ENCODE assay signal across 11 mouse cellular contexts in the genomic region with DNA sequence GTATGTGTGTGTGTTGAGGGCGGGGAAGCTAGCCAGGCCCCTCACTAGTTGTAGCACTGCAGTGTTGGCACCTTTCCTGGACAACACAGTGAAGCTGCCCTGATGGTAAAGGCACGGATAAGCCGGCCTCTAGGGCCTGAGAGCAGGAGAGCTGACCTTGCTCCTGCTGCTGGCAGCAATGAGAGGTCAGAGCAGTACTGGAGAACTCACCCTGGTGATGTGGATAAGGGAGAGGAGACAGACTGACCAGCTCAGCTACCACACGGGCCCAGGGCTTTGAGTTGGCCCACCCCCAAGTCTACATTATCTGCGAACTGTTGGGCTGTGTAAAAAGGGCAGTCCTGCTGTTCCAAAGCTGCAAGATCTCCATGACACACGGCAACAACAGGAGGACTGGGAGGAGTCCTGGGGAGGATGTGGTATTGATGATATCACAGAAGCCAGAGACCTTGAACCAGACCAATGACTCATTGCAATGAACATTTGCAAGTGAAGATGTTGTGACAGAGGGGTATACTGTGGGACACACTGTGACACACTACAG.
DNase-seq lines count a peak whose midpoint lies in the region; ATAC-seq and TF ChIP-seq lines count a peak whose summit lies in the region.
"Had no signal": no experiment of that assay in that cellular context is flagged by ENCODE, and none has a peak within 500 bp of the region (broad histone marks: within the 10 kb centered on the region; RNA-seq: fewer than 3 reads in every experiment).

No protein-coding gene starts in this region.

- 22% methylated on average over 6 of the region's 6 CpGs for WGBS in heart, postnatal 0 days
- WGBS in heart, adult 2 months: 30% methylated on average over 6 of the region's 6 CpGs
- WGBS in kidney, adult 2 months: 73% methylated on average over 6 of the region's 6 CpGs

- H3K36me3 ChIP-seq in heart, postnatal 0 days (replicated peaks; ENCODE audit: control insufficient read depth, insufficient read depth, low read length): no peaks in the 10 kb centered on the region
- H3K36me3 ChIP-seq in heart, adult 2 months (ENCODE audit: control insufficient read depth, insufficient read depth, low read length): no peaks in the 10 kb centered on the region
- no peaks in the 10 kb centered on the region for H3K36me3 ChIP-seq in kidney, adult 2 months (ENCODE audit: control insufficient read depth, insufficient read depth, low read length)

- no peak for TF ChIP-seq POLR2A in heart, adult 2 months (IDR thresholded peaks at IDR 0.05; ENCODE audit: insufficient read depth, low read depth, low read length)
- TF ChIP-seq POLR2A in kidney, adult 2 months (IDR thresholded peaks at IDR 0.05; ENCODE audit: low read depth, low read length): no peak

- H3K9me3 ChIP-seq in heart, postnatal 0 days (replicated peaks; ENCODE audit: control insufficient read depth, low read length): no peaks in the 10 kb centered on the region
- H3K9me3 ChIP-seq: megakaryocyte, embryonic 14.5 days had no signal

- H3K4me3 ChIP-seq in heart, postnatal 0 days (ENCODE audit: low read depth, low read length): no peak overlapping the region
- no peak overlapping the region for H3K4me3 ChIP-seq in heart, adult 2 months
- H3K4me3 ChIP-seq in kidney, adult 2 months (ENCODE audit: insufficient read depth, low read depth, low read length): no peak overlapping the region
- H3K4me3 ChIP-seq: megakaryocyte, embryonic 14.5 days had no signal

- intact Hi-C loops in heart, adult 2 months (cut with DNase I): no loop called here

- H3K27me3 ChIP-seq in heart, postnatal 0 days (ENCODE audit: control insufficient read depth, insufficient read depth, low read length): no peaks in the 10 kb centered on the region
- no peaks in the 10 kb centered on the region for H3K27me3 ChIP-seq in heart, adult 2 months (ENCODE audit: control insufficient read depth, insufficient read depth, low read length)
- H3K27me3 ChIP-seq in kidney, adult 2 months (replicated peaks; ENCODE audit: control insufficient read depth, insufficient read depth, low read length): no peaks in the 10 kb centered on the region
- H3K27me3 ChIP-seq: megakaryocyte, embryonic 14.5 days had no signal

- peak; percentile 69 for ATAC-seq in heart, postnatal 0 days (ENCODE audit: insufficient read depth, low read depth)

- H3K4me1 ChIP-seq in heart, postnatal 0 days (ENCODE audit: control insufficient read depth, insufficient read depth): peaks cover 10% of the 10 kb centered on the region
- no peaks in the 10 kb centered on the region for H3K4me1 ChIP-seq in heart, adult 2 months (ENCODE audit: control insufficient read depth, insufficient read depth, low read length)
- H3K4me1 ChIP-seq in kidney, adult 2 months (ENCODE audit: control insufficient read depth, insufficient read depth, low read length): no peaks in the 10 kb centered on the region

- no peak for TF ChIP-seq CTCF in heart, postnatal 0 days (IDR thresholded peaks at IDR 0.05; ENCODE audit: low read depth)
- no peak for TF ChIP-seq CTCF in heart, adult 2 months (IDR thresholded peaks at IDR 0.05)
- no peak for TF ChIP-seq CTCF in kidney, adult 2 months (conservative IDR thresholded peaks at IDR 0.05; ENCODE audit: insufficient read depth, insufficient read length, low read depth, low read length)

- H3K4me2 ChIP-seq in heart, postnatal 0 days (ENCODE audit: low read depth, low read length): no peak overlapping the region

- DNase-seq in heart, postnatal 0 days (ENCODE audit: low spot score): peak; percentile 17
- no peak for DNase-seq in heart, adult 2 months
- peak; percentile 64 for DNase-seq in 3T3-L1 (ENCODE audit: low read depth, low spot score)
- peak; percentile 7 for DNase-seq in CD4-positive, CD25-positive, alpha-beta regulatory T cell, adult 2 months (ENCODE audit: low read depth, low spot score)
- peak; percentile 43 to 51 for DNase-seq in adrenal gland, postnatal 36 days
- DNase-seq in kidney, adult 2 months: no peak
- no peak for DNase-seq in embryo, embryonic 10 days (ENCODE audit: low spot score)
- DNase-seq: kidney, postnatal 25 days; liver; thymus, postnatal 36 days had no signal

- H3K79me2 ChIP-seq in heart, adult 2 months (replicated peaks; ENCODE audit: control insufficient read depth, insufficient read depth, low read length): no peaks in the 10 kb centered on the region

- no peak overlapping the region for H3K27ac ChIP-seq in heart, postnatal 0 days (ENCODE audit: low read depth)
- H3K27ac ChIP-seq in heart, adult 2 months: no peak overlapping the region
- no peak overlapping the region for H3K27ac ChIP-seq in kidney, adult 2 months (ENCODE audit: insufficient read depth, low read depth, low read length)

- no peak for TF ChIP-seq EP300 in heart, postnatal 0 days (IDR thresholded peaks at IDR 0.05; ENCODE audit: low read depth)
- no peak for TF ChIP-seq EP300 in heart, adult 2 months (IDR thresholded peaks at IDR 0.05; ENCODE audit: insufficient read depth, low read depth, low read length)

- H3K9ac ChIP-seq in heart, postnatal 0 days (replicated peaks; ENCODE audit: low read depth, low read length): no peak overlapping the region
- no peak overlapping the region for H3K9ac ChIP-seq in heart, adult 2 months (ENCODE audit: low read depth, low read length)

Comparison
In these comparisons a context has a peak if more than half of its experiments do, and no peak if none do; other contexts are left out.
1. DNase-seq: peak in heart, postnatal 0 days (single experiment), 3T3-L1 (single experiment), CD4-positive, CD25-positive, alpha-beta regulatory T cell, adult 2 months (single experiment) and adrenal gland, postnatal 36 days (2 of 2); none in heart, adult 2 months (0 of 2), kidney, adult 2 months (single experiment) and embryo, embryonic 10 days (single experiment).